In the genomic region with DNA sequence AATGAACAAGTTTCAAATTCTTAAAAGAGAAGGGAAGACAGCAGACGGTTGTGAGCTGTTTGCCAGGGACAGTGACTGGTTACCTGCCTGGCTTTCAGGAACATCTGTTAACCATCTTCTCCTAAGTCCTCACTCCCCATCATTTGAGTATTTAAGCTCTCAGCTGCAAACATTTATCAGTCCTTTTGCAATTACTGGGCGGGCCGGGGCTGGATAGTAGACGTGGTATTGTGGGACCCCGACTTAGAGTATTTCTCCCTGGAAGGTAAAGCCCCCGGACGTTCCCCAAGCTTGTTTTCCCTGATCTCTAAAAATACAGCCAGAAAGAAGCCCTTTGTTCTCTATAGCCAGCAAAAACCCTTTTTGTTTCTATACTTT, we compare ENCODE assay signal across 25 mouse cellular contexts.
DNase-seq lines count a peak whose midpoint lies in the region; ATAC-seq and TF ChIP-seq lines count a peak whose summit lies in the region.
"Had no signal": no experiment of that assay in that cellular context is flagged by ENCODE, and none has a peak within 500 bp of the region (broad histone marks: within the 10 kb centered on the region; RNA-seq: fewer than 3 reads in every experiment).

No protein-coding gene starts in this region.

- no peak for ATAC-seq in embryonic facial prominence, embryonic 11.5 days (replicated peaks; ENCODE audit: insufficient number of reproducible peaks, low FRiP score, low TSS enrichment, low read depth)
- no peak for ATAC-seq in embryonic facial prominence, embryonic 14.5 days (ENCODE audit: low read depth)
- ATAC-seq in forebrain, embryonic 12.5 days (ENCODE audit: low FRiP score), result no peak
- ATAC-seq: CD4-positive, CD25-positive, alpha-beta regulatory T cell, adult 4 months; forebrain, embryonic 13.5 days; forebrain, embryonic 16.5 days; hindbrain, embryonic 16.5 days had no signal

- TF ChIP-seq POLR2A in testis, adult 2 months (IDR thresholded peaks at IDR 0.05; ENCODE audit: control insufficient read depth, low read depth, low read length), result no peak
- TF ChIP-seq POLR2A in thymus, adult 2 months (IDR thresholded peaks at IDR 0.05; ENCODE audit: control insufficient read depth, extremely low read depth, insufficient read depth, low read length, poor library complexity), result no peak

- no peaks in the 10 kb centered on the region for H3K36me3 ChIP-seq in testis, adult 2 months (ENCODE audit: control insufficient read depth, insufficient read depth, low read length)
- H3K36me3 ChIP-seq in embryonic facial prominence, embryonic 11.5 days (replicated peaks; ENCODE audit: control insufficient read depth, insufficient read depth, low read depth, low read length), result no peaks in the 10 kb centered on the region
- H3K36me3 ChIP-seq in embryonic facial prominence, embryonic 14.5 days (ENCODE audit: control insufficient read depth, insufficient read depth, low read length), result no peaks in the 10 kb centered on the region
- H3K36me3 ChIP-seq in forebrain, embryonic 12.5 days (replicated peaks), result no peaks in the 10 kb centered on the region
- no peaks in the 10 kb centered on the region for H3K36me3 ChIP-seq in thymus, adult 2 months (ENCODE audit: control insufficient read depth, insufficient read depth, low read length)
- H3K36me3 ChIP-seq: hindbrain, embryonic 10.5 days; hindbrain, embryonic 13.5 days had no signal

- peak overlapping the region; percentile 56; the same call in 1 of the 2 replicates for H3K27ac ChIP-seq in layer of hippocampus, adult 2 months
- H3K27ac ChIP-seq in testis, adult 2 months (ENCODE audit: control insufficient read depth, insufficient read depth, low read depth, low read length), result peak overlapping the region; percentile 62
- no peak overlapping the region for H3K27ac ChIP-seq in embryonic facial prominence, embryonic 11.5 days (replicated peaks; ENCODE audit: low read depth, low read length)
- H3K27ac ChIP-seq in embryonic facial prominence, embryonic 14.5 days (replicated peaks; ENCODE audit: low read depth, low read length), result 0 out of 2 replicates have a peak overlapping the region, but pooled peaks have one; percentile 30
- no peak overlapping the region for H3K27ac ChIP-seq in forebrain, embryonic 12.5 days
- H3K27ac ChIP-seq in thymus, adult 2 months (ENCODE audit: control insufficient read depth, insufficient read depth, low read length), result no peak overlapping the region
- H3K27ac ChIP-seq: forebrain, embryonic 13.5 days; hindbrain, embryonic 10.5 days; hindbrain, embryonic 13.5 days had no signal

- no peak overlapping the region for H3K9ac ChIP-seq in embryonic facial prominence, embryonic 11.5 days (replicated peaks; ENCODE audit: low read length)
- no peak overlapping the region for H3K9ac ChIP-seq in embryonic facial prominence, embryonic 14.5 days (ENCODE audit: low read depth, low read length)
- H3K9ac ChIP-seq in forebrain, embryonic 12.5 days, result no peak overlapping the region
- H3K9ac ChIP-seq: forebrain, embryonic 13.5 days; hindbrain, embryonic 13.5 days had no signal

- no peak overlapping the region for H3K4me2 ChIP-seq in embryonic facial prominence, embryonic 11.5 days (ENCODE audit: low read depth, low read length)
- H3K4me2 ChIP-seq in embryonic facial prominence, embryonic 14.5 days (ENCODE audit: low read depth, low read length), result no peak overlapping the region
- H3K4me2 ChIP-seq in forebrain, embryonic 12.5 days, result no peak overlapping the region
- H3K4me2 ChIP-seq: forebrain, embryonic 13.5 days; heart, embryonic 11.5 days; hindbrain, embryonic 13.5 days had no signal

- H3K4me1 ChIP-seq in testis, adult 2 months (ENCODE audit: control insufficient read depth, insufficient read depth, low read length), result no peaks in the 10 kb centered on the region
- no peaks in the 10 kb centered on the region for H3K4me1 ChIP-seq in embryonic facial prominence, embryonic 11.5 days (ENCODE audit: control insufficient read depth, insufficient read depth, low read length)
- H3K4me1 ChIP-seq in embryonic facial prominence, embryonic 14.5 days (ENCODE audit: control insufficient read depth, insufficient read depth, low read length), result peaks cover 11% of the 10 kb centered on the region
- no peaks in the 10 kb centered on the region for H3K4me1 ChIP-seq in forebrain, embryonic 12.5 days
- H3K4me1 ChIP-seq in thymus, adult 2 months (replicated peaks; ENCODE audit: control insufficient read depth, insufficient read depth, low read length), result no peaks in the 10 kb centered on the region
- H3K4me1 ChIP-seq: forebrain, embryonic 13.5 days; hindbrain, embryonic 10.5 days had no signal

- H3K4me3 ChIP-seq in layer of hippocampus, adult 2 months, result no peak overlapping the region
- H3K4me3 ChIP-seq in testis, adult 2 months (ENCODE audit: control insufficient read depth, low read depth, low read length), result no peak overlapping the region
- H3K4me3 ChIP-seq in embryonic facial prominence, embryonic 11.5 days (ENCODE audit: low read depth, low read length), result no peak overlapping the region
- H3K4me3 ChIP-seq in embryonic facial prominence, embryonic 14.5 days (ENCODE audit: low read depth, low read length), result no peak overlapping the region
- no peak overlapping the region for H3K4me3 ChIP-seq in forebrain, embryonic 12.5 days (replicated peaks)
- H3K4me3 ChIP-seq in thymus, adult 2 months (ENCODE audit: control insufficient read depth, insufficient read depth, low read length), result no peak overlapping the region
- H3K4me3 ChIP-seq: erythroblast, embryonic 14.5 days; forebrain, embryonic 13.5 days; hindbrain, embryonic 10.5 days; hindbrain, embryonic 13.5 days had no signal

- no peak for TF ChIP-seq CTCF in layer of hippocampus, adult 2 months (conservative IDR thresholded peaks at IDR 0.05)
- TF ChIP-seq CTCF in testis, adult 2 months (IDR thresholded peaks at IDR 0.05; ENCODE audit: control insufficient read depth, insufficient read depth, insufficient replicate concordance, low read depth, low read length), result no peak
- no peak for TF ChIP-seq CTCF in thymus, adult 2 months (IDR thresholded peaks at IDR 0.05; ENCODE audit: borderline replicate concordance, control insufficient read depth, extremely low read depth, insufficient read depth, low read length, poor library complexity)

- WGBS in embryonic facial prominence, embryonic 11.5 days, result 49% methylated on average over 7 of the region's 7 CpGs
- WGBS in embryonic facial prominence, embryonic 14.5 days, result 40% methylated on average over 7 of the region's 7 CpGs
- WGBS in forebrain, embryonic 12.5 days, result 93% methylated on average over 7 of the region's 7 CpGs
- 94% methylated on average over 7 of the region's 7 CpGs for WGBS in thymus, adult 2 months

- DNase-seq in layer of hippocampus, adult 2 months (ENCODE audit: low spot score in 2 of 2), result no peak
- DNase-seq in layer of hippocampus, postnatal 14 days (ENCODE audit: low spot score in 2 of 2), result no peak
- no peak for DNase-seq in testis, postnatal 10 days (ENCODE audit: low spot score)
- peak; percentile 54 for DNase-seq in embryonic facial prominence, embryonic 11.5 days (ENCODE audit: low spot score)
- peak; percentile 22 for DNase-seq in embryonic facial prominence, embryonic 14.5 days (ENCODE audit: low spot score)
- no peak for DNase-seq in thymus, adult 2 months
- DNase-seq: adrenal gland, adult 2 months; adrenal gland, postnatal 14 days; cerebellum, adult 11-12 months; cerebellum, adult 8-10 months; cerebellum, postnatal 10 days; cerebellum, postnatal 36 days; gastrocnemius, postnatal 10 days; gastrocnemius, postnatal 36 days; heart, postnatal 36 days had no signal

- H3K9me3 ChIP-seq in embryonic facial prominence, embryonic 11.5 days (replicated peaks; ENCODE audit: control insufficient read depth, low read length), result no peaks in the 10 kb centered on the region
- H3K9me3 ChIP-seq in embryonic facial prominence, embryonic 14.5 days (ENCODE audit: control insufficient read depth, low read length), result no peaks in the 10 kb centered on the region
- H3K9me3 ChIP-seq in forebrain, embryonic 12.5 days, result no peaks in the 10 kb centered on the region
- H3K9me3 ChIP-seq: forebrain, embryonic 13.5 days; hindbrain, embryonic 10.5 days; hindbrain, embryonic 13.5 days had no signal

- H3K27me3 ChIP-seq in testis, adult 2 months (ENCODE audit: control insufficient read depth, insufficient read depth, low read length), result no peaks in the 10 kb centered on the region
- no peaks in the 10 kb centered on the region for H3K27me3 ChIP-seq in embryonic facial prominence, embryonic 11.5 days (ENCODE audit: control insufficient read depth, insufficient read depth, low read length)
- no peaks in the 10 kb centered on the region for H3K27me3 ChIP-seq in embryonic facial prominence, embryonic 14.5 days (replicated peaks; ENCODE audit: control insufficient read depth, insufficient read depth, low read length)
- H3K27me3 ChIP-seq in forebrain, embryonic 12.5 days, result no peaks in the 10 kb centered on the region
- no peaks in the 10 kb centered on the region for H3K27me3 ChIP-seq in thymus, adult 2 months (ENCODE audit: control insufficient read depth, insufficient read depth, low read length)
- H3K27me3 ChIP-seq: forebrain, embryonic 13.5 days; hindbrain, embryonic 13.5 days had no signal

Comparison
In these comparisons a context has a peak if more than half of its experiments do, and no peak if none do; other contexts are left out.
1. H3K27ac ChIP-seq: peak in layer of hippocampus, adult 2 months (single experiment), testis, adult 2 months (single experiment) and embryonic facial prominence, embryonic 14.5 days (single experiment); none in embryonic facial prominence, embryonic 11.5 days (single experiment), forebrain, embryonic 12.5 days (single experiment) and thymus, adult 2 months (single experiment).
2. DNase-seq: peak in embryonic facial prominence, embryonic 11.5 days (single experiment) and embryonic facial prominence, embryonic 14.5 days (single experiment); none in layer of hippocampus, adult 2 months (0 of 2), layer of hippocampus, postnatal 14 days (0 of 2), testis, postnatal 10 days (single experiment) and thymus, adult 2 months (single experiment).